ENCODE assay signal across 15 mouse cellular contexts in the genomic region with DNA sequence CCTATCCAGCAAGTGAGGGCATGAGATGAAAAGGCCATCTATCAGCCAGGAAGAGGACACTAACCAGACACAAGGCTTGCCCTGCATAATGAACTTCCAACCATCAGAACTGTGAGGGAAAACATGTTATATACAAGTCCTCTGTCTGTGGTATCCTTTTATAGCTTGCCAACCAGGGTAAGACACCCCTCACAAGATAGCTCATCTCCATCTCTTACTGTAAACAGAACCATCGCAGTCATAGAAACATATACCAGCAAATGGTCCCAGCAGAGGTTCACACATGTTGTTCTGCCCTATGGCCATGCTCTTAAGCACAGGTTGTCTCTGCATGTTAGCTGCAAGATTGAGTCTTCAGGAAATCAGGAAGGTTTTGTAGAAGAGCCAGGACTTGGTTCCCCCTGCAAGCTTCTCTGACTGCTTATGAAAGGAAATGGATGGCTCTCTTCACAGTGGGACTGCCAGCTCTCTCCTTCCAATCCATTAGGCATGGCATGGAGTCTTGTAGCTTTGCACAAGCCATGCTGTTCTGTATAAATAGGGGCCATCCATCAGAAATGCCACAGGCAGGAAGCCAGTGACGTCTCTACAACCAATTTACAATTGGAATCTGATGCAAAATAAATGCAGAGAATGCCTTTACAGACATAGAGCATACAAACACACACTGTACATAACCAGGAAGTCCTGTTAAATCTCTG.
DNase-seq lines count a peak whose midpoint lies in the region; ATAC-seq and TF ChIP-seq lines count a peak whose summit lies in the region.
"Had no signal": no experiment of that assay in that cellular context is flagged by ENCODE, and none has a peak within 500 bp of the region (broad histone marks: within the 10 kb centered on the region; RNA-seq: fewer than 3 reads in every experiment).

No protein-coding gene starts in this region.

- H3K4me3 ChIP-seq in midbrain, postnatal 0 days (ENCODE audit: low read depth, low read length) = no peak overlapping the region
- H3K4me3 ChIP-seq in midbrain, embryonic 14.5 days (replicated peaks; ENCODE audit: low read depth, low read length) = no peak overlapping the region
- no peak overlapping the region for H3K4me3 ChIP-seq in hindbrain, embryonic 14.5 days (replicated peaks; ENCODE audit: low read length)
- no peak overlapping the region for H3K4me3 ChIP-seq in kidney, embryonic 14.5 days (ENCODE audit: low read length)
- H3K4me3 ChIP-seq: midbrain, embryonic 15.5 days had no signal

- H3K27me3 ChIP-seq in midbrain, postnatal 0 days (ENCODE audit: insufficient read depth, low read length) = no peaks in the 10 kb centered on the region
- no peaks in the 10 kb centered on the region for H3K27me3 ChIP-seq in midbrain, embryonic 14.5 days (ENCODE audit: control insufficient read depth, insufficient read depth, low read length)
- no peaks in the 10 kb centered on the region for H3K27me3 ChIP-seq in hindbrain, embryonic 14.5 days (ENCODE audit: control insufficient read depth, insufficient read depth, low read length)
- H3K27me3 ChIP-seq in kidney, embryonic 14.5 days (ENCODE audit: control insufficient read depth, insufficient read depth, low read length) = no peaks in the 10 kb centered on the region
- H3K27me3 ChIP-seq: midbrain, embryonic 15.5 days had no signal

- ATAC-seq in midbrain, postnatal 0 days (ENCODE audit: low FRiP score) = no peak
- ATAC-seq in midbrain, embryonic 14.5 days (ENCODE audit: low FRiP score, low TSS enrichment) = no peak
- peak; percentile 83; the same call in 1 of the 2 replicates for ATAC-seq in hindbrain, embryonic 14.5 days (ENCODE audit: low FRiP score)
- ATAC-seq in erythroid progenitor cell, adult 5-6 weeks (replicated peaks; ENCODE audit: low FRiP score, poor library complexity, severe bottlenecking) = no peak
- ATAC-seq in kidney, embryonic 14.5 days (ENCODE audit: low FRiP score, low TSS enrichment) = no peak
- ATAC-seq: forebrain, embryonic 16.5 days; intestine, postnatal 0 days; midbrain, embryonic 15.5 days had no signal

- peak; percentile 4 for DNase-seq in embryo, embryonic 11 days
- no peak for DNase-seq in embryo, embryonic 9.5 days (ENCODE audit: extremely low spot score)
- peak; percentile 82 for DNase-seq in midbrain, postnatal 0 days (ENCODE audit: low spot score)
- no peak for DNase-seq in midbrain, embryonic 14.5 days
- DNase-seq in hindbrain, embryonic 14.5 days (ENCODE audit: low spot score) = peak; percentile 57
- DNase-seq: adrenal gland, postnatal 10 days; gastrocnemius, postnatal 36 days; right cerebral cortex, postnatal 4 days; thymus, adult 2 months had no signal

- H3K9me3 ChIP-seq in midbrain, postnatal 0 days (ENCODE audit: low read length) = no peaks in the 10 kb centered on the region
- no peaks in the 10 kb centered on the region for H3K9me3 ChIP-seq in midbrain, embryonic 14.5 days (ENCODE audit: control insufficient read depth, low read length)
- peaks cover 9% of the 10 kb centered on the region; the same call in 1 of the 2 replicates for H3K9me3 ChIP-seq in hindbrain, embryonic 14.5 days (ENCODE audit: control insufficient read depth, low read length)
- no peaks in the 10 kb centered on the region for H3K9me3 ChIP-seq in kidney, embryonic 14.5 days (ENCODE audit: control insufficient read depth, low read length)
- H3K9me3 ChIP-seq: midbrain, embryonic 15.5 days had no signal

- H3K9ac ChIP-seq in midbrain, postnatal 0 days (replicated peaks; ENCODE audit: low read length, poor library complexity, severe bottlenecking) = no peak overlapping the region
- H3K9ac ChIP-seq in midbrain, embryonic 14.5 days (replicated peaks; ENCODE audit: low read length) = no peak overlapping the region
- no peak overlapping the region for H3K9ac ChIP-seq in hindbrain, embryonic 14.5 days
- no peak overlapping the region for H3K9ac ChIP-seq in kidney, embryonic 14.5 days (ENCODE audit: low read depth, low read length)
- H3K9ac ChIP-seq: liver, embryonic 14.5 days; midbrain, embryonic 15.5 days had no signal

- H3K36me3 ChIP-seq in midbrain, postnatal 0 days (ENCODE audit: insufficient read depth, low read length) = no peaks in the 10 kb centered on the region
- H3K36me3 ChIP-seq in midbrain, embryonic 14.5 days (ENCODE audit: control insufficient read depth, insufficient read depth, low read length) = no peaks in the 10 kb centered on the region
- H3K36me3 ChIP-seq in hindbrain, embryonic 14.5 days (replicated peaks; ENCODE audit: control insufficient read depth, insufficient read depth) = no peaks in the 10 kb centered on the region
- no peaks in the 10 kb centered on the region for H3K36me3 ChIP-seq in kidney, embryonic 14.5 days (ENCODE audit: control insufficient read depth, insufficient read depth, low read length)
- H3K36me3 ChIP-seq: midbrain, embryonic 15.5 days had no signal

- WGBS in midbrain, postnatal 0 days = 58% methylated on average over 2 of the region's 2 CpGs
- 75% methylated on average over 2 of the region's 2 CpGs for WGBS in midbrain, embryonic 14.5 days
- 54% methylated on average over 2 of the region's 2 CpGs for WGBS in hindbrain, embryonic 14.5 days
- WGBS in kidney, embryonic 14.5 days = 56% methylated on average over 2 of the region's 2 CpGs

- H3K4me1 ChIP-seq in midbrain, postnatal 0 days (ENCODE audit: insufficient read depth, low read length) = no peaks in the 10 kb centered on the region
- no peaks in the 10 kb centered on the region for H3K4me1 ChIP-seq in midbrain, embryonic 14.5 days (ENCODE audit: control insufficient read depth, insufficient read depth, low read length)
- no peaks in the 10 kb centered on the region for H3K4me1 ChIP-seq in hindbrain, embryonic 14.5 days (replicated peaks; ENCODE audit: control insufficient read depth, insufficient read depth, low read length)
- no peaks in the 10 kb centered on the region for H3K4me1 ChIP-seq in kidney, embryonic 14.5 days (ENCODE audit: control insufficient read depth, insufficient read depth, low read length)
- H3K4me1 ChIP-seq: midbrain, embryonic 15.5 days had no signal

- no peak overlapping the region for H3K4me2 ChIP-seq in midbrain, postnatal 0 days (ENCODE audit: low read depth, low read length, poor library complexity, severe bottlenecking)
- H3K4me2 ChIP-seq in midbrain, embryonic 14.5 days (ENCODE audit: low read length) = no peak overlapping the region
- H3K4me2 ChIP-seq in hindbrain, embryonic 14.5 days (replicated peaks) = no peak overlapping the region
- no peak overlapping the region for H3K4me2 ChIP-seq in kidney, embryonic 14.5 days (replicated peaks; ENCODE audit: low read depth, low read length)
- H3K4me2 ChIP-seq: midbrain, embryonic 15.5 days had no signal

- H3K27ac ChIP-seq in midbrain, postnatal 0 days (ENCODE audit: low read depth, low read length) = no peak overlapping the region
- no peak overlapping the region for H3K27ac ChIP-seq in midbrain, embryonic 14.5 days (replicated peaks; ENCODE audit: low read depth, low read length)
- no peak overlapping the region for H3K27ac ChIP-seq in hindbrain, embryonic 14.5 days
- no peak overlapping the region for H3K27ac ChIP-seq in kidney, embryonic 14.5 days (ENCODE audit: low read depth, low read length)
- H3K27ac ChIP-seq: liver, embryonic 14.5 days; midbrain, embryonic 15.5 days had no signal

- no peak for TF ChIP-seq CTCF in midbrain, postnatal 0 days (IDR thresholded peaks at IDR 0.05)

Comparison
In these comparisons a context has a peak if more than half of its experiments do, and no peak if none do; other contexts are left out.
1. DNase-seq: peak in embryo, embryonic 11 days (single experiment), midbrain, postnatal 0 days (single experiment) and hindbrain, embryonic 14.5 days (single experiment); none in embryo, embryonic 9.5 days (single experiment) and midbrain, embryonic 14.5 days (single experiment).